Mouse (Mus musculus) heart, postnatal 0 days (tissue): Measurements from ENCODE around the gene Rapgef2.

Source experiments
- CTCF ChIP-seq: IDR thresholded peaks from 2 replicates; pipeline ENCODE4 v1.5.1; 2016; ENCODE audit warnings: antibody characterized with exemption, control low read depth, low read depth
- EP300 ChIP-seq: IDR thresholded peaks from 2 replicates; pipeline ENCODE4 v1.6.1; 2016; ENCODE audit warnings: antibody characterized with exemption, low read depth

DNA sequence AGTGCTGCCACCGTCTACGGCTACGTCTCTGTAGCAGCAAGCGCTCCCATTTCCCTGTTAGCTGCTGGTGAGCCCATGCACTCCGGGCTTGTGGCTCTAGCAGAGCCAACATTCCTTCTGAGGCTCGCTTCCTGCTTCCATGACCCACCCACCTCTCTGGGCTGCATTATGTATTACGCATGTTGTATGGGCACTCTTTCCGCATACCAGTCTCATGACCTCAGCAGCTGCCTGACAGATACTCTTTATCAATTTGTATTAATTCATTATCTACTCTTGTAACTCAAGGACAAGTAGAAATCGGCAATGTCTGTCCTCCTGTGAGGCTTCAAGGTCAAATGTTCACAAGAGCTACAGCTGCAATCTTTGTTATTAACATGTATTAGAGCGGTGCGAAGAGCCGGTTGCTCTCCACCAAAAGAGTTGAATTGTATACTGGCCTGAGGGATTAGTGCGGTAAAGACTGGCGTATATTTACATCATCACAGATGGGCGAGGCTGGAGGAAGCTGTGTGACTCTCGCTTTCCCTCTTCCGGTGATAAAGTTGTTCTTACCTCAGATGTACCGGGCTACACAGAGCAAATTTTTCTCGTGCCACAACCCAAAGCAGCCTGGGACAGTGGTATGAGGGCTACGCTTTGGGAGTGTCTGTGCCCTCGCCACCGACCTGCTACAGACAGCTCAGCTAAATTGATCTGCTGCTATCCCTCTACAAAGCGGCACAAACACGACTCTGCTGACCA, 104.9 kb downstream of the Rapgef2 start:
- TF ChIP-seq EP300 (peak; percentile 53; the same call in 1 of the 2 replicates), CTCF (peak; percentile 28)
